Mouse (Mus musculus): ENCODE measurements around the gene Mad1l1. TPM values are rescaled to one million over a fixed set of nuclear protein-coding genes. Genes with fewer than 3 reads are reported as not detected.
"Not testable (repeated sequence)": the region's sequence is repeated elsewhere in the genome, so short reads cannot be mapped to it uniquely, and the experiment has no call there.

The Mad1l1 gene
- polyA plus RNA-seq, 1 experiment from 2014 or later, result 32.0 TPM

DNA sequence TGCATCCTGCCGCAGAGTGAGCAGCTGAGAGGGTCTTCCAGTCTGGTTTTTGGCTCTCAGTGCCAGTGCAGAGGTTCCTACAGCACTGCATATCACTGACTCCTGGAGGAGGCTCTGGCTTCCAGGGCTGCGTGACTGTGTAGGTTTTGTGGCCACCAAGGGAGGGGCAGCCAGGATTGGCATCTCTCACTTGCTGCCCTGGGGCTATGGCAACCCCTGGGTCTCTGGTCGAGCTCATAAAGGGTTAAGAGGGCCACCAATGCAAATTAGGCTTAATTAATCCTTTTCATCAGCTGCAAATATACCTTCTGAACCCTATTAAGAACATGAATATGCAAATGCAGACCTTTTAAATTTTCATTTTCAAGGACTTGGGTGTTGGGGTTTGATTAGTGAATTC is 318.8 kb downstream of the Mad1l1 start:
- no peak for ATAC-seq
- no peak overlapping the region for H3K4me2 ChIP-seq (ENCODE audit: low read length)
- 52% methylated on average over 3 of the region's 3 CpGs for whole genome bisulfite sequencing
- H3K27me3 ChIP-seq (ENCODE audit: control insufficient read depth, insufficient read depth, low read depth, low read length), result peaks cover 14% of the 10 kb centered on the region
- H3K27ac ChIP-seq (ENCODE audit: low read length), result no peak overlapping the region
- H3K9me3 ChIP-seq (replicated peaks; ENCODE audit: control insufficient read depth, low read length, poor library complexity, severe bottlenecking), result no peaks in the 10 kb centered on the region
- no peaks in the 10 kb centered on the region for H3K36me3 ChIP-seq (ENCODE audit: control insufficient read depth, insufficient read depth, low read length)
- H3K9ac ChIP-seq (ENCODE audit: low read depth, low read length), result no peak overlapping the region
- H3K4me3 ChIP-seq (ENCODE audit: low read depth, low read length), result no peak overlapping the region
- H3K4me1 ChIP-seq (ENCODE audit: control insufficient read depth, insufficient read depth, low read length), result peaks cover 4% of the 10 kb centered on the region; the same call in 1 of the 2 replicates

- 49% methylated on average over 4 of the region's 6 CpGs for WGBS
- Histone ChIP-seq H3K27me3 (ENCODE audit: control insufficient read depth, insufficient read depth, low read depth, low read length) (peaks cover 3% of the 10 kb centered on the region; the same call in 1 of the 2 replicates), H3K36me3 (ENCODE audit: control insufficient read depth, insufficient read depth, low read length) (no peaks in the 10 kb centered on the region), H3K9me3 (replicated peaks; ENCODE audit: control insufficient read depth, low read length, poor library complexity, severe bottlenecking) (no peaks in the 10 kb centered on the region), H3K4me3 (ENCODE audit: low read depth, low read length) (no peak overlapping the region), H3K4me1 (ENCODE audit: control insufficient read depth, insufficient read depth, low read length) (peaks cover 7% of the 10 kb centered on the region; the same call in 1 of the 2 replicates), H3K27ac (ENCODE audit: low read length) (no peak overlapping the region), H3K4me2 (ENCODE audit: low read length) (no peak overlapping the region), H3K9ac (ENCODE audit: low read depth, low read length) (no peak overlapping the region)
- no peak for ATAC-seq
Observed at GRCm38 (mm10) chr5:139998916-139999315, 322.4 kb downstream of the Mad1l1 start.

DNA sequence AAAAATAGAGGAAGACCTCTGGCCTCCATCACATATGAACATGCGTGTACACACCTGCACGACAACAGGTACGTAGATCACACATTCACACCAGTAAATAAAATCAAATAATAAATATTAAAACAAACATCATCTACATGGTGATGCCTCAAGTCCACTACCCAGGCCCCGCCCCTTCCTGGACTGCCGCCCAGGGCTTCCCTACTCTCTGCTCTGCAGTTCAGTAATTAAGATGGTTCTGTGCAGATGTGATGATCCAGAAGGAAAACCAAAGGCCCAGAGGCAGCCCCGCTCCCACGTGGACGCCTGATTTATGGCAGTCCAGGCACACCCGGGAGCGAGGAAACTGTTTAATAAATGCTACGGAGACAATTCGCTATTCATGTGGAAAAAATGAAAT is 323.0 kb downstream of the Mad1l1 start:
- not testable (repeated sequence) for H3K36me3 ChIP-seq (ENCODE audit: control insufficient read depth, insufficient read depth, low read length); H3K9ac ChIP-seq (ENCODE audit: low read depth, low read length); ATAC-seq; H3K27me3 ChIP-seq (ENCODE audit: control insufficient read depth, insufficient read depth, low read depth, low read length); H3K4me1 ChIP-seq (ENCODE audit: control insufficient read depth, insufficient read depth, low read length); H3K9me3 ChIP-seq (replicated peaks; ENCODE audit: control insufficient read depth, low read length, poor library complexity, severe bottlenecking); H3K4me3 ChIP-seq (ENCODE audit: low read depth, low read length); H3K27ac ChIP-seq (ENCODE audit: low read length); H3K4me2 ChIP-seq (ENCODE audit: low read length)
- 73% methylated on average over 11 of the region's 12 CpGs for WGBS

GRCm38 (mm10) chr5:139991531-139991930 is 329.8 kb downstream of the Mad1l1 start:
- H3K27ac ChIP-seq (ENCODE audit: low read length), result no peak overlapping the region
- no peak overlapping the region for H3K4me3 ChIP-seq (ENCODE audit: low read depth, low read length)
- ATAC-seq, result no peak
- no peaks in the 10 kb centered on the region; the same call in 1 of the 2 replicates for H3K36me3 ChIP-seq (ENCODE audit: control insufficient read depth, insufficient read depth, low read length)
- no peak overlapping the region for H3K9ac ChIP-seq (ENCODE audit: low read depth, low read length)
- no peak overlapping the region for H3K4me2 ChIP-seq (ENCODE audit: low read length)
- no peaks in the 10 kb centered on the region for H3K27me3 ChIP-seq (ENCODE audit: control insufficient read depth, insufficient read depth, low read depth, low read length)
- peaks cover 4% of the 10 kb centered on the region; the same call in 1 of the 2 replicates for H3K4me1 ChIP-seq (ENCODE audit: control insufficient read depth, insufficient read depth, low read length)
- peaks cover 17% of the 10 kb centered on the region for H3K9me3 ChIP-seq (replicated peaks; ENCODE audit: control insufficient read depth, low read length, poor library complexity, severe bottlenecking)
- WGBS, result 92% methylated on average over 3 of the region's 3 CpGs

GRCm38 (mm10) chr5:139985073-139985746 is 336.1 kb downstream of the Mad1l1 start:
- Histone ChIP-seq H3K36me3 (ENCODE audit: control insufficient read depth, insufficient read depth, low read length) (no peaks in the 10 kb centered on the region; the same call in 1 of the 2 replicates), H3K4me1 (ENCODE audit: control insufficient read depth, insufficient read depth, low read length) (no peaks in the 10 kb centered on the region), H3K9me3 (replicated peaks; ENCODE audit: control insufficient read depth, low read length, poor library complexity, severe bottlenecking) (peaks cover 10% of the 10 kb centered on the region), H3K27me3 (ENCODE audit: control insufficient read depth, insufficient read depth, low read depth, low read length) (no peaks in the 10 kb centered on the region), H3K4me3 (ENCODE audit: low read depth, low read length) (no peak overlapping the region), H3K27ac (ENCODE audit: low read length) (no peak overlapping the region), H3K4me2 (ENCODE audit: low read length) (no peak overlapping the region), H3K9ac (ENCODE audit: low read depth, low read length) (no peak overlapping the region)
- ATAC-seq, result no peak
- WGBS, result 34% methylated on average over 18 of the region's 18 CpGs

DNA sequence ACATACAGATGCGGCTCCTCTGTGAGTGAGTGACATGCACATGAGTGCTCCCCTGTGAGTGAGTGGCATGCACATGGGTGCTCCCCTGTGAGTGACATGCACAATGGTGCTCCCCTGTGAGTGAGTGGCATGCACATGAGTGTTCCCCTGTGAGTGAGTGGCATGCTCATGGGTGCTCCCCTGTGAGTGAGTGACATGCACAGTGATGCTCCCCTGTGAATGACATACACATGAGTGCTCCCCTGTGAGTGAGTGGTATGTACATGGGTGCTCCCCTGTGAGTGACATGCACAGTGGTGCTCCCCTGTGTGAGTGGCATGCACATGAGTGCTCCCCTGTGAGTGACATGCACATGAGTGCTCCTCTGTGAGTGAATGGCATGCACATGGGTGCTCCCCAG is 339.4 kb downstream of the Mad1l1 start:
- no peak overlapping the region for H3K4me3 ChIP-seq (ENCODE audit: low read depth, low read length)
- no peak overlapping the region for H3K27ac ChIP-seq (ENCODE audit: low read length)
- H3K4me2 ChIP-seq (ENCODE audit: low read length), result no peak overlapping the region
- no peaks in the 10 kb centered on the region for H3K36me3 ChIP-seq (ENCODE audit: control insufficient read depth, insufficient read depth, low read length)
- H3K9me3 ChIP-seq (replicated peaks; ENCODE audit: control insufficient read depth, low read length, poor library complexity, severe bottlenecking), result no peaks in the 10 kb centered on the region
- no peak overlapping the region for H3K9ac ChIP-seq (ENCODE audit: low read depth, low read length)
- no peak for ATAC-seq
- H3K4me1 ChIP-seq (ENCODE audit: control insufficient read depth, insufficient read depth, low read length), result peaks cover 13% of the 10 kb centered on the region
- WGBS, result 90% methylated on average over 1 of the region's 1 CpGs
- no peaks in the 10 kb centered on the region; the same call in 1 of the 2 replicates for H3K27me3 ChIP-seq (ENCODE audit: control insufficient read depth, insufficient read depth, low read depth, low read length)

DNA sequence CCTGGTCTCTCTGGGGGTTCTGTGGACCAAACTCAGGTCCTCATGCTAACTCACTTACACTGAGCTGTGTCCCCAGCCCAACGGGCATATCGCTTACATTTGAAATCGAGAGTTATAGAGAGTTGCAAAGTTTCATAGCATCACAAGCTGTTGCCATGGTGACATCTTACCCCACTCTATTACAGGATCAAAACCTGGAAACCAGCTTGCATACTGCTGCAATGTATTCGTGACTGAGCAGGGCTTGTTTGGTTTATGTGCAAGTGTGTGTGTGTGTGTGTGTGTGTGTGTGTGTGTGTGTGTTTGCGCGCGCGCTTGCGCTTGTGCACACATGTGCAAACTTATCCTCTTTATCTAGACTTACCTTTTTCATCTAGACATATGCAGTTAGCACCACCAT is 342.0 kb downstream of the Mad1l1 start:
- H3K36me3 ChIP-seq (ENCODE audit: control insufficient read depth, insufficient read depth, low read length), result no peaks in the 10 kb centered on the region
- no peaks in the 10 kb centered on the region; the same call in 1 of the 2 replicates for H3K27me3 ChIP-seq (ENCODE audit: control insufficient read depth, insufficient read depth, low read depth, low read length)
- H3K27ac ChIP-seq (ENCODE audit: low read length), result no peak overlapping the region
- WGBS, result 67% methylated on average over 9 of the region's 9 CpGs
- H3K9me3 ChIP-seq (replicated peaks; ENCODE audit: control insufficient read depth, low read length, poor library complexity, severe bottlenecking), result no peaks in the 10 kb centered on the region
- H3K9ac ChIP-seq (ENCODE audit: low read depth, low read length), result no peak overlapping the region
- no peak overlapping the region for H3K4me3 ChIP-seq (ENCODE audit: low read depth, low read length)
- H3K4me2 ChIP-seq (ENCODE audit: low read length), result no peak overlapping the region
- H3K4me1 ChIP-seq (ENCODE audit: control insufficient read depth, insufficient read depth, low read length), result peaks cover 13% of the 10 kb centered on the region
- peak; percentile 66; the same call in 1 of the 2 replicates for ATAC-seq

DNA sequence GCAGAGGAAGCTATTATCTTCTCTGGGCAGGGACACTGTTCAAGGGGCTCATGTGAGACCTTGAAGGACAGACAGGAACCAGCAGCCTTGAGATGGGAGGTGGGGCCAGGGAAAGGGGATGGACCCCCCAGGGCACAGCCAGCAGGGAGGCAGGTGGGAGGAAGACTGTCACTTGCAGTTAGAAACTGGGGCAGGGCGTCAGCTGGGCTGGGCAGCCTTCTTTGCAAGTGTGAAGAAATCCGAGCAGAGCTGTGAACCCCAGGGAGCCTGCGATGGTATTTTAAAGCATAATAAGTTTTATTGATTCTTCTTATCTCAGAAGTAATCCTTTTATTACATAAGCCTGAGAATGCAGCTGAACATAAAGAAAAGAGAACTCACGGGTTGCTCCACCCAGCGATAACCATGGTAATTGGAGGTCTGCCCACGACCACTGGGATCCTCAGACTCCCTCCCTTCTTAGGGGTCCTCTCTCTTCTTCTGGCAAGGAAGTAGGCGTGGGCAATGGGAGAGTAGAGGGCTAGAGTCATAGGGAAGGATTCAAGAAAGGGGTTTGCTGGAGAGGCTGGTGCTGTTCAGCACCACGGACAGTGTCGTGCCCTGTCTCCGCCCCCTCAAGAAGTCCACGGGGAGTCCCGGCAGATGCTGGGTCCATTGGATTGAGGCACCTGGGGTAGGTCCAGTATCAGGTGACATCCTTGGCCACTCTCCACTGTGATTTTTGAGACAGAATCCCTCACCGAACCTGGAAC is 342.7 kb downstream of the Mad1l1 start:
- H3K36me3 ChIP-seq (ENCODE audit: control insufficient read depth, insufficient read depth, low read length), result no peaks in the 10 kb centered on the region
- H3K27ac ChIP-seq (ENCODE audit: low read length), result no peak overlapping the region
- no peak overlapping the region; the same call in 1 of the 2 replicates for H3K4me2 ChIP-seq (ENCODE audit: low read length)
- peak; percentile 45; the same call in 1 of the 2 replicates for ATAC-seq
- WGBS, result 7% methylated on average over 13 of the region's 13 CpGs
- H3K9me3 ChIP-seq (replicated peaks; ENCODE audit: control insufficient read depth, low read length, poor library complexity, severe bottlenecking), result no peaks in the 10 kb centered on the region
- H3K4me3 ChIP-seq (ENCODE audit: low read depth, low read length), result no peak overlapping the region
- H3K27me3 ChIP-seq (ENCODE audit: control insufficient read depth, insufficient read depth, low read depth, low read length), result no peaks in the 10 kb centered on the region; the same call in 1 of the 2 replicates
- H3K9ac ChIP-seq (ENCODE audit: low read depth, low read length), result no peak overlapping the region
- peaks cover 13% of the 10 kb centered on the region for H3K4me1 ChIP-seq (ENCODE audit: control insufficient read depth, insufficient read depth, low read length)

DNA sequence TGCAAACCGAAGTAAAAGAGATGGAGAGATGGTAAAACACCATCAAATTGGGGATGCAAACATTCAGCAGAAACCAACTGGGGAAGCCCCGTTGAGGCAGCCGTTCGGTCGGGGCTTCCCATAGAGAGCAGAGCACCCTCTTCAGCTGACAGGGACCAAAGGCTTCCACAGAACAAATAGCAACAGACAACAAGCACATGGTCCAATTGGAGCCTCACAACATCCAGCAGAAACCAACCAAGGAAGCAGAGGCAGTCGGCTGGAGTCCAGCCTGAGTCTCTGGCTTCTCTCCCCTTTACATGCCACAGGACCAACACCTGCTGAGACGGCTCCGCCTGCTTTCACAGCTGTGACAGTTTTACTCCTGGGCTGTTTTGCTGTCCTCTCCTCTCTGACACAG is 343.9 kb downstream of the Mad1l1 start:
- H3K9me3 ChIP-seq (replicated peaks; ENCODE audit: control insufficient read depth, low read length, poor library complexity, severe bottlenecking), result no peaks in the 10 kb centered on the region
- ATAC-seq, result no peak
- peaks cover 13% of the 10 kb centered on the region for H3K4me1 ChIP-seq (ENCODE audit: control insufficient read depth, insufficient read depth, low read length)
- no peaks in the 10 kb centered on the region; the same call in 1 of the 2 replicates for H3K27me3 ChIP-seq (ENCODE audit: control insufficient read depth, insufficient read depth, low read depth, low read length)
- H3K36me3 ChIP-seq (ENCODE audit: control insufficient read depth, insufficient read depth, low read length), result no peaks in the 10 kb centered on the region
- H3K27ac ChIP-seq (ENCODE audit: low read length), result no peak overlapping the region
- no peak overlapping the region for H3K4me2 ChIP-seq (ENCODE audit: low read length)
- WGBS, result 43% methylated on average over 8 of the region's 8 CpGs
- H3K9ac ChIP-seq (ENCODE audit: low read depth, low read length), result no peak overlapping the region
- H3K4me3 ChIP-seq (ENCODE audit: low read depth, low read length), result no peak overlapping the region

Measured in midbrain, embryonic 16.5 days (tissue).